Mouse (Mus musculus) liver, embryonic 14.5 days (tissue): ENCODE data around the gene Gm20521.

ENCODE experiments used
- CTCF ChIP-seq: IDR thresholded peaks from 2 replicates; pipeline ENCODE4 v1.5.1; 2016; ENCODE audit warnings: antibody characterized with exemption, low read depth, control low read depth
- EP300 ChIP-seq: IDR thresholded peaks from 2 replicates; pipeline ENCODE4 v1.6.1; 2016; ENCODE audit warnings: antibody characterized with exemption, low read depth

DNA sequence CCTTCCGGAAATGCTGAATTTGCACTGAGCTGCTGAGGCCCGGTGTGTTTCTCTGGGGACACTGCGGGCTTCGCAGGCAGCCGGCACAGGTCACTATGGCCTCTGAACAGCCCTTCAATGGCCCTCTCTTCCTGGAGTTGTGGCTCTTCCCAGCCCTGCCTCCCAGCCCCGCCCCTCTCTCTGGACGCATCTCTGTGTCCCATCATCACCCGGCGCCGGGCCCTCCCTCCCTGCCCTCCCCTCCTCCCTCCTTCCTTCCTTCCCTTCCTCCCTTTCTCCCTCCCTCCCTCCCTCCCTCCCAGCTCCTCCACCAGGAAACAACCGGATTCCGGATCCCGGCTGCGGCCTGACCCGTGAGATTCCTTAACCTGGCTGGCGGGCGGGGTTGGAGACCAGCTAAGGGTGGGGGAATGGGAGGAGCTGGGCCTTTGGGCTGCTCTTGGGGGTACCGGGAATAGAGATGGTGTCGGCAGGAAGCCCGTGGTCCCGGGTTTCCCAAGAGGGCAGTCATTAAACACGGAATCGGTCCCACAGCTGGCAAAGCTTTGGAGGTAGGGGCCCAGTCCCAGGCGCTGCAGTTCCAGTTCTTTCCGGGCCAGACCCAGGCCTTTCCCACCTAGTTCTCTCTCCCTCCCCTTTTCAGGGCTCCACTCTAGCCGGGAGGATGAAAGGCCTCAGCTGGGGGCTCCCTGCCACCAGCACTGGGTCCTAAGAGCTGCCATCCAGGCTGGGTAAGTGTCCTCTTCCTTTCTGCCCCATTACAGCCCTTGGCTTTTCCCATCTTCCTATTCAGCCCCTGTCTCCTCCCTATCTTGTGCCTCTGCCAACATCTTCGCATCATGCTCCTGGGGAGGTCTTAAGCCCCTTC, at the start of gene Gm20521, which contains the start of gene Bcl2l2:
- no peak for TF ChIP-seq CTCF
- no peak for TF ChIP-seq EP300
